In the genomic region with DNA sequence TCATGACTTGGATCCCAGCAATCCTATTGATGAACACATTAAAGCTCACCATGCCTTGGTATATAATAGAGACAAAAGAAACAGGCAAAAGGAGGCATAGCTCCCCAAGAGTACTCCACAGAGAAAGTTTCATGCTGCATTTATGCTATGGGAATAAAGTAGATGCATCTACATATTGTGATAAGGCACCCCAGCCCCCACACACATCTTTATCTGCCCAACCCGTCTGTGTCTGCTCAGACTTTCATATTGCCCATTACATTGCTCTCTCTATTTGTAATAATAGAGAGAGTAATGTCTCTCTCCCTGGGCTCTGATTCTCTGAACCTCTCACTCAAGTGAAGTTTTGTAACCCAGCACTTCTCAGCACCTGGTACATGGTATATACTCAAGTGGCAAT, we compare ENCODE assay signal across 16 mouse cellular contexts.
"Had no signal": no experiment of that assay in that cellular context is flagged by ENCODE, and none has a peak within 500 bp of the region (broad histone marks: within the 10 kb centered on the region; RNA-seq: fewer than 3 reads in every experiment).

No protein-coding gene starts in this region.

- H3K9me3 ChIP-seq: limb, embryonic 13.5 days; neural tube, embryonic 13.5 days had no signal

- H3K36me3 ChIP-seq: limb, embryonic 13.5 days; neural tube, embryonic 13.5 days had no signal

- H3K4me2 ChIP-seq: limb, embryonic 13.5 days; midbrain, embryonic 11.5 days; neural tube, embryonic 13.5 days had no signal

- H3K4me1 ChIP-seq: neural tube, embryonic 13.5 days had no signal

- ATAC-seq: hindbrain, embryonic 16.5 days; inflammation-experienced regulatory T-cells, adult 6 months; intestine, postnatal 0 days; midbrain, embryonic 16.5 days had no signal

- DNase-seq: kidney, adult 8-10 months; kidney, postnatal 4 days; left cerebral cortex, postnatal 4 days; lung, adult 18-20 months; right cerebral cortex, postnatal 25 days; thymus, adult 18-20 months; thymus, postnatal 14 days had no signal

- H3K27me3 ChIP-seq: limb, embryonic 13.5 days; neural tube, embryonic 13.5 days had no signal

- H3K9ac ChIP-seq: limb, embryonic 13.5 days; neural tube, embryonic 13.5 days had no signal

- H3K27ac ChIP-seq: kidney, postnatal 0 days; layer of hippocampus, adult 2 months; limb, embryonic 13.5 days; neural tube, embryonic 13.5 days had no signal

- H3K4me3 ChIP-seq: layer of hippocampus, adult 2 months; limb, embryonic 13.5 days; neural tube, embryonic 13.5 days had no signal
